Mouse (Mus musculus) embryo, embryonic 10.5 days (tissue): ENCODE data around the gene Ino80b.

Experiments
- DNase-seq: peaks from one replicate; pipeline ENCODE4 v3.0.0-alpha.2; 2015; ENCODE audit warnings: low spot score

The Ino80b gene

DNA sequence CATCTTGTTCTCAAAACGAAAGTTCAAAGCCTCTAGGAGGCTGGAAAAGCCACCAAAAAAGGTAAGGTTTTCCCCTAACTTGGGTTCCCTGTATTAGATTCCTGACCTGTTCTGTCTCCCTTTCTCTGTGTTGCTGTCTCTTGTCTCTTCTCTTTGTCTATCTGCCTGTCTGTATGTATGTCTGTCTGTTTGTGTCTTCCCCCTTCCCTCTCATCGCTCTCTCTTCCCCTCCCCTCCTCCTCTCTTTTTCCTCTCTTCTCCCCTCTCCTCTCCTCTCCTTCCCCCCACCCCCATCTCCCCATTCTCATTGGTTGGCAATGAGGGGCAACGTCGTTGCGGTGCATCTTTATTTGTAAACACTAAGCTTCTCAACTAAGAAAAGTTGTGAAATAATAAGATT, at the start of gene Ino80b:
Gene Ino80b (minus strand): TSS at position 101 of the 400 bp plus-strand sequence.
- DNase-seq = no peak

GRCm38 (mm10) chr6:83172240-83172920, 47.1 kb upstream of the Ino80b start:
- DNase-seq = no peak

- DNase-seq = no peak
Observed at GRCm38 (mm10) chr6:83171063-83171462, 45.8 kb upstream of the Ino80b start.

DNA sequence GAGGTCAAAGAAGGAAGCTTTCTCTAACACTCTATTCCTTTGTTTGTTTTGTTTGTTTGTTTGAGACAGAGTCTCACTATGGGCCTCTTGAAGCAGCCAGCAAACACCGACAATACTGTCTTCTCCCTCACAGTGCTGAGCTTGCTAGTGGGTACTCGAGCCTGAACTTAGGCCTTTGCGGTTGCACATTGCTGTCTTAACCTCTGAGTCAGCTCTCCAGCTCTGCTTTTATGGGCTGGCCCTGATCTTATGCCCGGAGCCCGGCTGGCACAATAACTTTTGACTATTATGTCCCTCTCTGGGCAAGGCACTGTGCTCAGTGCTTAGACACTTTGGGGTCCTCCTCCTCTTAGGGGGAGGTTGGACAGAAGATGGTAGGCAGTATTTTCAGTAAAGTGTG, 44.6 kb upstream of the Ino80b start:
- DNase-seq = no peak

- no peak for DNase-seq
Observed at GRCm38 (mm10) chr6:83166243-83166630, 41.0 kb upstream of the Ino80b start.

- peak; percentile 96 for DNase-seq
Observed at GRCm38 (mm10) chr6:83165607-83166242, 40.5 kb upstream of the Ino80b start, which contains the start of gene Dctn1. Dctn1 (plus strand) TSS chr6:83165920.

- DNase-seq = peak; percentile 16
Observed at GRCm38 (mm10) chr6:83165026-83165606, 39.9 kb upstream of the Ino80b start.

- DNase-seq = peak; percentile 89
Observed at GRCm38 (mm10) chr6:83162701-83163100, 37.5 kb upstream of the Ino80b start.

GRCm38 (mm10) chr6:83161921-83162641, 36.9 kb upstream of the Ino80b start:
- peak; percentile 43 for DNase-seq

GRCm38 (mm10) chr6:83161442-83161841, 36.2 kb upstream of the Ino80b start:
- DNase-seq = no peak

- peak; percentile 88 for DNase-seq
Observed at GRCm38 (mm10) chr6:83159456-83159855, 34.2 kb upstream of the Ino80b start.

- DNase-seq = peak; percentile 96
Observed at GRCm38 (mm10) chr6:83156259-83156684, 31.0 kb upstream of the Ino80b start, which contains the start of the genes Wdr54 and 1700003E16Rik. Wdr54 (minus strand) TSS chr6:83156397. 1700003E16Rik (plus strand) TSS chr6:83156404.

DNA sequence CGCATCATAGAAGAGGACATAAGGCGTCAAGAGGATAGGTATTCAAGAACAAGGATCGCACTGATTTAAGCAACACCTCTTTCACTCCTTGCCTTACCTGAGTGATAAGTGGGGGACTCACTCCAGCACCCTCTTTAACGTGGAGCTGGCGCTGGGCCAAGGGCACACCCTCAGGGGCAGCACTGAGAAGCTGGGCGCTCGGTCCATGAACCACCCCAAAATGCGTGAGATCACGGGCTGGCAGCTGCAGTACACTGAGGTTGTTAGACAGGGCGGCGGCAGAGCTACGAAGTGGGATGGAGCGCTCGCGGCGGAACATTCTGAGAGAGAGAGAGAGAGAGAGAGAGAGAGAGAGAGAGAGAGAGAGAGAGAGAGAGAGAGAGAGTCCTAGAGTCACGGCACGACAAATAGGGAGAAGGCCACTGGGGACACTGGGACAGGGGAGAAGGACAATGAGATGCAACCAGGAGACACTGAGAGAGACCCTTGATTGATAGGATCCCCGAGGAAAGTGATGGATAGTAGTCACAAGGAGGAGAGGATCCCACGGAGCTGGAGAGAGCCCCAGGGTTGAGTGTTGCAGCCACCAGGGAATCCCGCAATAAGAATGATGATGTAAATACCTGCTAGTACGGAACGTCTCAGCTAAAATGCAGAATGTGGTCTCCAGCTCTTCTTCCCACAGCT, 30.5 kb upstream of the Ino80b start:
- no peak for DNase-seq

GRCm38 (mm10) chr6:83153485-83153884, 28.3 kb upstream of the Ino80b start:
- DNase-seq = no peak

DNA sequence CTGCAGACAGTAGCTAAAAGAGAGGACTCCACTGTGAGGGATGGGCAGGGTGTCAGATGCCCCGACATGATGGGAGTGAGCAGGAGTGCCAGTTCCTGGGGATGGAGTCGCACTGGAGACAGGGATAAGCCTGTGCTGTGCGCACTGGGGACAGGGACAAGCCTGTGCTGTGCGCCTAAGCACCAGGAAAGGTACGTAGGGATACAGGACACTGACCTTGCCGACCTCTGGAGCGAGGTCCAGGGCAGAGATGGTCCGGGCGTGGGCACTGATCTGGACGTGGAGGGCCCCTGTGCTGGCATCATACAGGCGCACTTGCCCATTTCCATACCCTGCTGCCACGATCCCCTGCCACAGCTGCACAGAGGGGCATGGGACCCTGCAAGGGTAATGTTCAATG, 27.8 kb upstream of the Ino80b start:
- DNase-seq = no peak

- no peak for DNase-seq
Observed at GRCm38 (mm10) chr6:83151721-83152120, 26.5 kb upstream of the Ino80b start.

DNA sequence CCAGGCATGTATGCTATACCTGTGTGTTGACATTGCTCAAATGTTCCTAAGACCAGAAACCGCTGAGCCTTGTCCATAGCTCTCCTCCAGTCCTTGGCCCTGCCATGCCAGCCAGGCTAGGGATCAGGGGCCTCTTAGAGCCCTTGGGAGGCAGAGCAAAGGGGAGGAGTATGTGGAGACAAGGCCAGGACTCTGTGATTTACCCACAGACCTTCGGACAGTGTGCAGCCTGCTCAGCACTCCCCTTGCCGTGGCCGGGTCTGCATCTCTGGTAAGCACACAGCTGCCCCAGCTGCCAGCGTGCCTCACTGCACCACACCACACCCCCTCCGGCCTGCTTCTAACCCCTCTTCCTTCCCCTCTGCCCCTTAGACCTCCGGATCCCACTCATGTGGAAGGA, 22.0 kb upstream of the Ino80b start:
- no peak for DNase-seq

- no peak for DNase-seq
Observed at GRCm38 (mm10) chr6:83145805-83146204, 20.6 kb upstream of the Ino80b start.

- DNase-seq = no peak
Observed at GRCm38 (mm10) chr6:83145209-83145608, 20.0 kb upstream of the Ino80b start.

DNA sequence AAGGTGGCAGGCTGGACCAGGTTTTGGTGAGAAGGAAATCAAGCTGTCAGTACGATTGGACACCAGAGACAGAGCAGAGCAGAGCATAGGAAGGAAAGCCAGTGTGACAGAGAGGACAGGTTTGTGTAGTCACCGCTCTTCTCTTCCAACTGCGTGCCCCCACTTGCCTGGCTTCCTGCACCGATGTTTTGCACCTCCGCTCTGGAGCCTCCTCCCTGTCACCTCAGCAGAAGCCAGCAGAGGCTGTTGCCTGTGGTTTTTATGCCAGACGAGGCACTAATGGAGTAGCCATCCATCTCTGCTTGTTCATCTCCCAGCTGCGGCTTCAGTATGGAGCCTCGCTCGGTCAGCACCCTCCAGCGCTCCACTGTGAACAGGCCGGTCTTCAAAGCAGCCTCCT, 17.7 kb upstream of the Ino80b start:
- DNase-seq = no peak

DNA sequence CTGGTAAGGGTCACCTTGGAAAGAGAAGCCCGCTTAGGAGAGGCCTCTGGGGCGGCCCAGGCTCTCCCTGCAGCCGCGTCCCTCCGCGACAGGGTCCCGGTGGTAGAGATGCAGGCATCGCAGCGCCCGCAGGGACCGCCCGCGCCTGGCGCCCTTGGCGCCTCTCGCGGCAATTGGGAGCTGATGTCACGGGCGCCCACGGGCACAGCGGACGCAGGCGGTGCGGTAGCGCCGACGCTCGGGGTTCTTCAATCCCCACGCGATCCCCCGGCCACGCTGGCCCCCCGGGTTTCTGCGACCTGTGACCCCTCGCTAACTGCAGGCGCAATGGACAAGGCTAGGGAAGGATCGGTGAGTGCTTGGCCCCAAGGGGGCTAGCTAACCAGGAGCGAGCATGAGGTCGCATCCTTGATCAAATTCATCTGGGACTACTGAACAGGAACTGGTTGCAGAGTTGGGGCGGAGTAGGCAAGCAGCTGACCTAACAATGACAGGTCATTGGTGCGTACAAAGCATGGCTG, 17.0 kb upstream of the Ino80b start:
- peak; percentile 54 for DNase-seq

- DNase-seq = no peak
Observed at GRCm38 (mm10) chr6:83141636-83142035, 16.4 kb upstream of the Ino80b start.
